Mouse (Mus musculus) neural tube, embryonic 15.5 days (tissue): ENCODE measurements around the gene Nlrc5. TPM values are rescaled to one million over a fixed set of nuclear protein-coding genes. Genes with fewer than 3 reads are reported as not detected.

Experiments
- ATAC-seq: fragments of 200-750 bp; cut with Nextera tagmentation; 2 replicates; pipeline ENCODE4 v1.8.0; 2017; ENCODE audit warnings: mild to moderate bottlenecking, moderate TSS enrichment, moderate library complexity; ENCODE audit not compliant: low FRiP score
- H3K27ac ChIP-seq: fragments of 300-500 bp; sonication (generic); replicated peaks from 2 replicates; pipeline ENCODE4 v1.5.1; 2015; ENCODE audit warnings: mild to moderate bottlenecking, inconsistent platforms
- H3K27me3 ChIP-seq: fragments of 300-500 bp; sonication (generic); replicated peaks from 2 replicates; pipeline ENCODE4 v1.6.1; 2015; ENCODE audit warnings: inconsistent platforms
- H3K36me3 ChIP-seq: fragments of 300-500 bp; sonication (generic); 2 replicates; pipeline ENCODE4 v1.6.1; 2015; ENCODE audit warnings: inconsistent platforms
- H3K4me1 ChIP-seq: fragments of 300-500 bp; sonication (generic); 2 replicates; pipeline ENCODE4 v1.6.1; 2015; ENCODE audit warnings: inconsistent platforms
- H3K4me2 ChIP-seq: fragments of 300-500 bp; sonication (generic); 2 replicates; pipeline ENCODE4 v1.6.1; 2015; ENCODE audit warnings: inconsistent platforms, mild to moderate bottlenecking, moderate library complexity
- H3K4me3 ChIP-seq: fragments of 300-500 bp; sonication (generic); replicated peaks from 2 replicates; pipeline ENCODE4 v1.5.1; 2015; ENCODE audit warnings: mild to moderate bottlenecking, inconsistent platforms
- H3K9ac ChIP-seq: fragments of 300-500 bp; sonication (generic); replicated peaks from 2 replicates; pipeline ENCODE4 v1.6.1; 2015; ENCODE audit warnings: mild to moderate bottlenecking, inconsistent platforms
- H3K9me3 ChIP-seq: fragments of 300-500 bp; sonication (generic); replicated peaks from 2 replicates; pipeline ENCODE4 v1.6.1; 2016; ENCODE audit warnings: inconsistent platforms
- WGBS: fragments of 180-500 bp; shearing (Covaris S2); methylation state at CpG from one replicate; pipeline ENCODE4 v1.1.7; 2015; ENCODE audit warnings: mixed read lengths; 5-methylcytosine and 5-hydroxymethylcytosine counted together
- polyA plus RNA-seq: library from polyadenylated mRNA; unstranded; fragments of >200 nt; fragmentation: Nextera tagmentation; extraction: Ambion mirVana; gene quantifications from 2 replicates; pipeline ENCODE4 v1.2.1, GENCODE M21; 2015

Nlrc5 gene
- polyA plus RNA-seq = 0.68 and 1.0 TPM in 2 replicates

- H3K4me2 ChIP-seq = peak within 1 kb of the TSS; percentile 88
- ATAC-seq = 0 out of 2 replicates have a peak, but pooled peaks have one; percentile 45
- no peaks in the 10 kb centered on the region for H3K9me3 ChIP-seq
- no peak within 1 kb of the TSS for H3K27ac ChIP-seq
- H3K9ac ChIP-seq = peak within 1 kb of the TSS; percentile 46; the same call in 1 of the 2 replicates
- no peaks in the 10 kb centered on the region for H3K36me3 ChIP-seq
- H3K4me1 ChIP-seq = peaks cover 10% of the 10 kb centered on the region
- H3K4me3 ChIP-seq = peak within 1 kb of the TSS; percentile 45
- WGBS = 1% methylated on average over 29 of the region's 29 CpGs
- H3K27me3 ChIP-seq = peaks cover 23% of the 10 kb centered on the region
Measured at GRCm38 (mm10) chr8:94433981-94434466, at the start of gene Nlrc5. Gene Nlrc5 (plus strand): TSS chr8:94434356.

- peak; percentile 42; the same call in 1 of the 2 replicates for ATAC-seq
- H3K27me3 ChIP-seq = no peaks in the 10 kb centered on the region
Measured at GRCm38 (mm10) chr8:94385506-94386213, 48.5 kb upstream of the Nlrc5 start.

DNA sequence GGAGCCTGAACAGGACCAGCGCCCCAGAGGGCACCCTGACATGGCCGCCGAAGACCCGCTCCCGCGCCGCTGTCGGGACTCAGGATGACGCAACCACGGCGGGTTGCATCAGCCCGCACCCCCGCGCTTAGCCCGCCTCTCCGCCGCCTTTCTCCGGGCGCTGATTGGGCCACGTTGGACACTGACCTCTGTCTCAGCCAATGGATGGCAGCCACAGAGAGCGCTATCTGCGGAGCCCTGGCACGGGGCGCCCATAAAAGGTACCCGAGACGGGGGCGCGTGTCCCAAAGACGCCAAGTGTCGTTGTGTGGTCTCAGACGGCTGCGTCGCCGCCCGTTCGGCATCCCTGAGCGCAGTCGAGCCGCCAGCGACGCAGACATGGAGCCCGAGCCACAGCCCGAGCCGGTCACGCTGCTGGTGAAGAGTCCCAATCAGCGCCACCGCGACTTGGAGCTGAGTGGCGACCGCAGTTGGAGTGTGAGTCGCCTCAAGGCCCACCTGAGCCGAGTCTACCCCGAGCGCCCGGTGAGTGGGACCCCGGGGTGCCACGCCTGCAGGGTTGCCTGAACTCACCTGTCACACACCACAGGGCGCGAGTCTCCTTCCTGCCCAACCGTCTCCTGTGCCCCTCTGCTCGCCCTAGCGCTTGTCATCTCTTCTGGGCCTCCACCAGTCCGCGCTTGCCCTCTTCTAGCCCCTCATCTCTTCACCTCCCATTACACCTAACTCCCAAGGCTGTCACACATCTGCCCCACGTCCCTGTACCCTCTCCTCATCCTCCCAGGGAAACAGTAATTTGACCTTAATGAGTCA lies 47.7 kb upstream of the Nlrc5 start, which contains the start of gene Herpud1:
Gene Herpud1 (plus strand): TSS at position 225 of the 813 bp plus-strand sequence.
- peak within 1 kb of the TSS; percentile 98 for H3K27ac ChIP-seq
- no peaks in the 10 kb centered on the region for H3K27me3 ChIP-seq
- peaks cover 22% of the 10 kb centered on the region for H3K36me3 ChIP-seq
- peak within 1 kb of the TSS; percentile 79 for H3K4me2 ChIP-seq
- H3K4me1 ChIP-seq = peaks cover 19% of the 10 kb centered on the region
- WGBS = under 1% methylated on average over 65 of the region's 65 CpGs
- H3K9me3 ChIP-seq = no peaks in the 10 kb centered on the region
- ATAC-seq = peak; percentile 99
- peak within 1 kb of the TSS; percentile 94 for H3K4me3 ChIP-seq
- H3K9ac ChIP-seq = peak within 1 kb of the TSS; percentile 93

More at GRCm38 (mm10) chr8:94385506-94386213, 48.5 kb upstream of the Nlrc5 start:
- Histone ChIP-seq H3K4me1 (peaks cover 19% of the 10 kb centered on the region), H3K36me3 (peaks cover 15% of the 10 kb centered on the region), H3K9ac (peak overlapping the region; percentile 93), H3K4me3 (peak overlapping the region; percentile 94), H3K27ac (peak overlapping the region; percentile 98), H3K4me2 (peak overlapping the region; percentile 79), H3K9me3 (no peaks in the 10 kb centered on the region)
- WGBS = 22% methylated on average over 20 of the region's 20 CpGs

DNA sequence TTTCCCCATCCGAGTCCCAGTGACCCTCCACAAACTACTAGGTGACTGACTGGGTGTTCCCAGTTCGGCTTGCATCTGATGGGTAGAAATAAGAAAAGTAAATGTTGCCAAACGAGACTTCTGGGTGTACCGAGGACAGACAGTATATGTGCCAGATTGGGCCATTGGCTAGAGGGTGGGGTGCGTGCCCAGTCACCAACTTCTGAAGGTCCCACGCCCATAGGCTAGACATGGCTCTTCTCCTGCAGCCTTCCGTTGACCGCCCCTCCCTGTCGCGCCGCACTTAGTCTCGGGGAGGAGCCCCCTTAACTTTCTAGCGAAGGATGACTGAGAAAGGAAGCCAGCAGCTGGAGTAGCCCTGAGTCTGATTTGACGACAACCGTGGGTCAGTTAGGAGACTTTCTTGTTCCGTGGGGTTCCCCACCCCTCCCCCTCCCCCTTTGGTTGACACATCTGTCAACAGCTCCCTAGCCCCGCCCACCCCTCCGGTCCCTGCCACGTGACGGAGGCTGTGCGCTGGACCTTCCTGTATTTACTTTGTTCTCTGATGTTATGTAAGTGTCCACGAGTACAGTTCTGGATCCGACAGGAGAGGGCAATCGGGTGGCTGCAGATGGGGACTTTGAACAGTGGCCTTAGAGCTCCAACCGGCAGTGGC lies 47.0 kb upstream of the Nlrc5 start:
- peak overlapping the region; percentile 89 for H3K9ac ChIP-seq
- peak; percentile 45 for ATAC-seq
- H3K4me2 ChIP-seq = peak overlapping the region; percentile 79
- H3K27ac ChIP-seq = peak overlapping the region; percentile 98
- H3K4me1 ChIP-seq = peaks cover 19% of the 10 kb centered on the region
- H3K4me3 ChIP-seq = peak overlapping the region; percentile 94
- no peaks in the 10 kb centered on the region for H3K9me3 ChIP-seq
- H3K27me3 ChIP-seq = no peaks in the 10 kb centered on the region
- WGBS = under 1% methylated on average over 25 of the region's 25 CpGs
- H3K36me3 ChIP-seq = peaks cover 30% of the 10 kb centered on the region

DNA sequence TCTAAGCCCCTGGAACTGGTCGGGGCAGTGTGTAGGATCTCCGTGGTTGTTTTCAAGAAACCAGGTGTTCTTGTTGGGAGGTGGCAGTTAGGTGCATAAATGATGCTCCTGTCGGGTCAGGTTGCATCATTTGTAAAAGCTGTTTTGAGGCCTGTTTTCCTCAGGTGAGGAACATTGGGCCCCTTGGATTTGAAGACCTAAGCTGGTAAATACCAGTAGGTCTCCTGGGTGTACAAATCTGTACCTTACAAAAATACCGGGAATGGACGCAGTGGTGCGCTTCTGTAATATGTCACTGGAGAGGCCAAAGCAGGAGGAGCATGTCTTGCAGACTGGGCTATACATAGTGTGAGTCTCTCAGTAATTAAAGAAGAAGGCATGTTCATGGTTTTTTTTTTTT lies 46.4 kb upstream of the Nlrc5 start:
- Histone ChIP-seq H3K4me1 (peaks cover 19% of the 10 kb centered on the region), H3K36me3 (peaks cover 36% of the 10 kb centered on the region), H3K9ac (peak overlapping the region; percentile 89), H3K4me2 (peak overlapping the region; percentile 79), H3K27me3 (no peaks in the 10 kb centered on the region), H3K27ac (peak overlapping the region; percentile 45; the same call in 1 of the 2 replicates), H3K4me3 (peak overlapping the region; percentile 94), H3K9me3 (no peaks in the 10 kb centered on the region)
- 31% methylated on average over 6 of the region's 6 CpGs for WGBS
- no peak for ATAC-seq

DNA sequence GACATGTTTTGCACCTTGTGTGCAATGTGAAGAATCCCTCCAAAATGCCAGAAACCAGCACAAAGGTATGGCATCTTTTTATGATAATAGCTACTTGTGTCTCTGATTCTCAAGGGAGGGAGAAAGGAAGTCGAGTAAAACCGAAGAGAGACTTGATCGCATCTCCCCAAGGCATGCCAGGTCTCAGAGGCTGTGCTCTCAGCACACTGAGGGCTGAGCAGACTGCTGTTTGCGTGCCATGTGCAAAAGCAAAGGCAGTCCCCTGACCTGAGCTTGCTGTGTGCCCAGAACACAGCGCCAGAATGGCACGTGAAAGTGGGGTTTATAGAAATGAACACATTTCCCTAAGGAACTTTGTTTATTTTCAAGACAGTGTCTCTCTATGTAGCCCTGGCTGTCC lies 44.6 kb upstream of the Nlrc5 start:
- no peaks in the 10 kb centered on the region for H3K9me3 ChIP-seq
- H3K27ac ChIP-seq = no peak overlapping the region
- 91% methylated on average over 6 of the region's 6 CpGs for WGBS
- H3K4me1 ChIP-seq = peaks cover 19% of the 10 kb centered on the region
- ATAC-seq = no peak
- H3K27me3 ChIP-seq = no peaks in the 10 kb centered on the region
- peaks cover 51% of the 10 kb centered on the region for H3K36me3 ChIP-seq
- no peak overlapping the region for H3K9ac ChIP-seq
- no peak overlapping the region for H3K4me3 ChIP-seq
- no peak overlapping the region for H3K4me2 ChIP-seq

DNA sequence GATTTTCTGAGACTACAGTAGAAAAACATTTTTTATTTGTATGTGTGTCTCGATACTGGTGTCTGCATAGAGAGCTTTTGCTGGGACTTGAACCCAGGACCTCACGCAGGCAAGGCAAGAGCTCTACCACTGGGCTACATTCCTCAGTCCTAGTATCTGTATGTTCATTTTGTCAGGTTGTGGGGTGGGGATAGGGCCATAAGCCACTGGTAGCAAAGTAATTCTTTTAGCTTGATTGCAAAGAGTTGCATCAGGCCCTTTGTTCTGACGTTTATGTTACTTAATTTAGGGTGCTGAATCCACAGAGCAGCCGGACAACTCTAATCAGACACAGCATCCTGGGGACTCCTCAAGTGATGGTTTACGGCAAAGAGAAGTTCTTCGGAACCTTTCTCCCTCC lies 43.7 kb upstream of the Nlrc5 start:
- no peak for ATAC-seq

DNA sequence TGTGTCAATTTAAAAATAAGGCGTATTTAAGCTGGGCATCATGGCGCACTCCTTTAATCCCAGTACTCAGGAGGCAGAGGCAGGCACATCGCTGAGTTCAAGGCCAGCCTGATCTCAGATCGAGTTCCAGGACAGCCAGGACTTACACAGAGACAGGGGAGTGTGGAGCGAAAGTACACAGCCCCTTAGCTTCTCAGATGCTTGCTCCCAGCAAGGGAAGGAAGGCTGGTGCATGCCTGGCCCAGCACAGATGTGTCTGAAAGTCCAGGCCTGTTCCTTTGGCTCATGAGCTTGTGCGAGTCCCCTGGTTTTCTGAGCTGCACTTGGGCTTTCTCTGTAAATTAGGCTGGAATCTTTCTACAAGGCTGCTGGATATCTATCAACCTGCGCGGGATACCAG lies 43.2 kb upstream of the Nlrc5 start:
- no peak overlapping the region for H3K4me3 ChIP-seq
- H3K4me1 ChIP-seq = peaks cover 13% of the 10 kb centered on the region
- H3K9ac ChIP-seq = no peak overlapping the region
- H3K36me3 ChIP-seq = peaks cover 64% of the 10 kb centered on the region
- no peaks in the 10 kb centered on the region for H3K27me3 ChIP-seq
- no peaks in the 10 kb centered on the region for H3K9me3 ChIP-seq
- WGBS = 97% methylated on average over 8 of the region's 8 CpGs
- no peak overlapping the region for H3K4me2 ChIP-seq
- no peak for ATAC-seq
- H3K27ac ChIP-seq = no peak overlapping the region

More for the DNA sequence above, 43.7 kb upstream of the Nlrc5 start:
- Histone ChIP-seq H3K27ac (no peak overlapping the region), H3K27me3 (no peaks in the 10 kb centered on the region), H3K9me3 (no peaks in the 10 kb centered on the region), H3K4me2 (no peak overlapping the region), H3K9ac (no peak overlapping the region), H3K4me3 (no peak overlapping the region), H3K36me3 (peaks cover 60% of the 10 kb centered on the region), H3K4me1 (peaks cover 18% of the 10 kb centered on the region)
- WGBS = 94% methylated on average over 6 of the region's 6 CpGs

DNA sequence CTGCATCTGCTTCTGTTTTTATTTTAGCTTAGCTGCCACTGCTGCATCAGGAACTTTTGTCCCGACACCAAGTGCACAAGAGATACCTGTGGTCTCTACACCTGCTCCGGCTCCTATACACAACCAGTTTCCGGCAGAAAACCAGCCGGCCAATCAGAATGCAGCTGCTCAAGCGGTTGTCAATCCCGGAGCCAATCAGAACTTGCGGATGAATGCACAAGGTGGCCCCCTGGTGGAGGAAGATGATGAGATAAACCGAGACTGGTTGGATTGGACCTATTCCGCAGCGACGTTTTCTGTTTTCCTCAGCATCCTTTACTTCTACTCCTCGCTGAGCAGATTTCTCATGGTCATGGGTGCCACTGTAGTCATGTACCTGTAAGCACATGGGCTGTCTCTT lies 42.0 kb upstream of the Nlrc5 start:
- 82% methylated on average over 12 of the region's 12 CpGs for WGBS
- H3K27me3 ChIP-seq = no peaks in the 10 kb centered on the region
- H3K9me3 ChIP-seq = no peaks in the 10 kb centered on the region
- H3K9ac ChIP-seq = no peak overlapping the region
- no peak overlapping the region for H3K27ac ChIP-seq
- H3K4me3 ChIP-seq = no peak overlapping the region
- H3K4me1 ChIP-seq = peaks cover 12% of the 10 kb centered on the region
- H3K36me3 ChIP-seq = peaks cover 75% of the 10 kb centered on the region
- no peak overlapping the region for H3K4me2 ChIP-seq
- no peak for ATAC-seq

DNA sequence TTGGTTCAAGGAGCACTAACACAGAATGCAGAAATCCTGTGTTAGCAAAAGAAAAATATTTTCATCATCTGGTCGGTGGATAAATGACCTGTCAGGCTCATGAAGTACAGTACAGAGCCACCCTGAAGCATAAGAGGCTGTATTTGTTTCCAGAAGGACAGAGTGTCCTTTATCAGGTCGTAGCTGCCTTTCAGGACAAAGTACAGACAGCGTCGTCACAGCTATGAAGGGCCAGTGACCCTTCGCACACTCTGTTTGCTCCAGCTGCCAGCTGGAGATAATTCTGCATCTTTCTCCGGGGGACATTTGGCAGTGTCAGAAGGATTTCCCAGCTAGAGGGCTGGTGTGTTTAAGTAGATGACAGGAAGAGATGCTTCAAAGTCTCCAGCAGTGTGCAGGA lies 41.5 kb upstream of the Nlrc5 start:
- H3K27me3 ChIP-seq = no peaks in the 10 kb centered on the region
- H3K36me3 ChIP-seq = peaks cover 75% of the 10 kb centered on the region
- H3K9me3 ChIP-seq = no peaks in the 10 kb centered on the region
- peaks cover 10% of the 10 kb centered on the region for H3K4me1 ChIP-seq
- 76% methylated on average over 6 of the region's 6 CpGs for WGBS
- ATAC-seq = no peak
- no peak overlapping the region for H3K4me2 ChIP-seq
- H3K27ac ChIP-seq = no peak overlapping the region
- no peak overlapping the region for H3K4me3 ChIP-seq
- H3K9ac ChIP-seq = no peak overlapping the region

GRCm38 (mm10) chr8:94395851-94396540 lies 38.2 kb upstream of the Nlrc5 start:
- Histone ChIP-seq H3K9me3 (no peaks in the 10 kb centered on the region), H3K27me3 (no peaks in the 10 kb centered on the region), H3K27ac (no peak overlapping the region), H3K4me3 (no peak overlapping the region), H3K36me3 (peaks cover 65% of the 10 kb centered on the region), H3K9ac (no peak overlapping the region), H3K4me2 (no peak overlapping the region), H3K4me1 (no peaks in the 10 kb centered on the region)
- no peak for ATAC-seq
- 92% methylated on average over 6 of the region's 6 CpGs for WGBS
